Mouse (Mus musculus): ENCODE measurements around the gene Cdh4. TPM values are rescaled to one million over a fixed set of nuclear protein-coding genes. Genes with fewer than 3 reads are reported as not detected.

The Cdh4 gene
- polyA plus RNA-seq, 1 experiment from 2014 or later: 8.7 TPM

DNA sequence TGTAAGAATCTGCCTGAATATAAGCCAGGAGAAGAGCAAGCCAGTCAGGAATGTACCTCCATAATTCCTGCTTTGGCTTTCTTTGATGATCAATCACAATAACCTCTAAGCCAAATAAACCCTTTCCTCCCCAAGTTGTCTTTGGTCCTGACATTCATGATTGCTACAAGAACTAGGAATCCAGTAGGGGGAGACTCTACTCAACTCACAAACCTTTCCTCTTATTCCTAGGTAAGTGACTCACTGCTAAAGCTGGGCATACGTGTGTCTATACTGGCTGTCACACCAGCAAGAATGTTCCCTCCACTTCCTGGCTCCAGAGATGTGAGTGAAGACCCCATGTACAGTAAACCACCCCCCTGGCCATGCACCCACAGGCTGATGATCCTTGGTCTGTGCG lies 185.3 kb downstream of the Cdh4 start:
- WGBS: 81% methylated on average over 2 of the region's 2 CpGs
- Histone ChIP-seq H3K27me3 (ENCODE audit: insufficient read depth, poor library complexity, severe bottlenecking) (no peaks in the 10 kb centered on the region), H3K4me3 (no peak overlapping the region), H3K4me1 (replicated peaks) (peaks cover 18% of the 10 kb centered on the region), H3K36me3 (no peaks in the 10 kb centered on the region), H3K9me3 (no peaks in the 10 kb centered on the region), H3K27ac (no peak overlapping the region)
- no peak for DNase-seq (ENCODE audit: low spot score)

- no peak overlapping the region for H3K27ac ChIP-seq
- WGBS: 67% methylated on average over 10 of the region's 10 CpGs
- no peak for DNase-seq (ENCODE audit: low spot score)
Observed at GRCm38 (mm10) chr2:179630720-179631119, 188.5 kb downstream of the Cdh4 start.

GRCm38 (mm10) chr2:179640576-179641301 lies 198.5 kb downstream of the Cdh4 start:
- no peaks in the 10 kb centered on the region for H3K36me3 ChIP-seq
- H3K4me3 ChIP-seq: no peak overlapping the region
- H3K27me3 ChIP-seq (ENCODE audit: insufficient read depth, poor library complexity, severe bottlenecking): no peaks in the 10 kb centered on the region
- H3K27ac ChIP-seq: no peak overlapping the region
- DNase-seq (ENCODE audit: low spot score): no peak
- peaks cover 7% of the 10 kb centered on the region; the same call in 1 of the 2 replicates for H3K9me3 ChIP-seq
- WGBS: 91% methylated on average over 15 of the region's 15 CpGs
- peaks cover 13% of the 10 kb centered on the region for H3K4me1 ChIP-seq (replicated peaks)

More at GRCm38 (mm10) chr2:179630720-179631119, 188.5 kb downstream of the Cdh4 start:
- no peak overlapping the region for H3K4me3 ChIP-seq
- no peaks in the 10 kb centered on the region for H3K36me3 ChIP-seq
- peaks cover 7% of the 10 kb centered on the region for H3K4me1 ChIP-seq (replicated peaks)
- H3K9me3 ChIP-seq: no peaks in the 10 kb centered on the region
- no peaks in the 10 kb centered on the region for H3K27me3 ChIP-seq (ENCODE audit: insufficient read depth, poor library complexity, severe bottlenecking)

DNA sequence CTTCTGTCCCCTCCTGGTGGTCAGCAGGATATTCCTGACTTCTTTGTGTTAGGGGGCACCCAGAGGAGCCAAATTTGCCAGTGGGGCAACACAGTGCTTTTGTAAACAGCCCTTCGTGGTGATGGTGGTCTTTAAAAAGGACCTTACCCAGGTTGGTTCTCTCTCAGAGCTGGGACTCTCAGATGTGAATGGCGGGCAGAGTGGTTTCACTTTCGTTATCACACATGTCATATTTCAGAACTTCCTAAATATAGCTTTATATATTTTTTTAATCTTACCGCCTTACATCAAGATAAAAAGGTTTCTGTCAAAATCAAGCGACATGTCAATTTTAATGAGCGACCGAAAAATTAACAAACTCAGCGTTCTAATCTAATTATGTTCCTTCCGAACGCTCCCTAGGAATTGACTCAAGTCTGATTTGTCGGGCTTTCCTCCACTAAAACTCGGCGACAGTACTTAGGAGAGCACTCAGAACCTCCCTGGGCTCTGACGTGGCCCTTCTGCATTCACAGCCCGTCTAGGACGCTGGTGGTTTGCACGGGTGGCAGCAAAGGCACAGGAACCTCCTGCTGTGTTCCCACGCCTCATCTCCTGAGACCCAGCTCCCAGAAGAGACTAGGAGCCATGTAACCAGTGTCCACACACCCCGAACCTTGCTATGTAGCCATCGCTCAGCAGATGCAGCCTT lies 206.5 kb downstream of the Cdh4 start:
- WGBS: 81% methylated on average over 20 of the region's 20 CpGs

DNA sequence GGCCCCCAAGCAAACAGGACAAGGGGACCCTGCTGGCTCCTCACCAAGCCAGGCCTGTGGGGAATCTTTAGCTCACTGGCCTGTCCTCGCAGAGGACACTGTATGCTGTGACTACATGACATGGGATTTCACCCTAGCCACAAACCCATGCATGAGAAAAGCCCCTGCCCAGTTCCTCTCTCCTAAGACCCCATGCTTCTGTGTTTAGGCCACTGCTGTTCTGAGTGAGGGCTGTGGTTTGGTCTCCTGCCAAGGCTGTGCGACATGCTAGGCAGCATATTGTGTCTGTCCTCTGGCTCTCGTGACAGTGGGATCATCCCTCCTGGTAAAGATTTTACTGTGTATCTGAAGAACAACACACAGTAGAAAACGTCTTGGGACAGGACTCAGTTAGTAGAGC lies 207.1 kb downstream of the Cdh4 start:
- WGBS: 76% methylated on average over 4 of the region's 4 CpGs
- Histone ChIP-seq H3K27ac (no peak overlapping the region), H3K4me1 (replicated peaks) (peaks cover 18% of the 10 kb centered on the region; the same call in 1 of the 2 replicates)

More for the DNA sequence above, 206.5 kb downstream of the Cdh4 start:
- no peak for DNase-seq (ENCODE audit: low spot score)
- peaks cover 29% of the 10 kb centered on the region for H3K27me3 ChIP-seq (ENCODE audit: insufficient read depth, poor library complexity, severe bottlenecking)
- no peak overlapping the region for H3K4me3 ChIP-seq
- H3K36me3 ChIP-seq: no peaks in the 10 kb centered on the region
- no peak overlapping the region for H3K27ac ChIP-seq
- H3K4me1 ChIP-seq (replicated peaks): 0 out of 2 replicates have a peak, but pooled peaks cover 13% of the 10 kb centered on the region
- peaks cover 7% of the 10 kb centered on the region; the same call in 1 of the 2 replicates for H3K9me3 ChIP-seq

DNA sequence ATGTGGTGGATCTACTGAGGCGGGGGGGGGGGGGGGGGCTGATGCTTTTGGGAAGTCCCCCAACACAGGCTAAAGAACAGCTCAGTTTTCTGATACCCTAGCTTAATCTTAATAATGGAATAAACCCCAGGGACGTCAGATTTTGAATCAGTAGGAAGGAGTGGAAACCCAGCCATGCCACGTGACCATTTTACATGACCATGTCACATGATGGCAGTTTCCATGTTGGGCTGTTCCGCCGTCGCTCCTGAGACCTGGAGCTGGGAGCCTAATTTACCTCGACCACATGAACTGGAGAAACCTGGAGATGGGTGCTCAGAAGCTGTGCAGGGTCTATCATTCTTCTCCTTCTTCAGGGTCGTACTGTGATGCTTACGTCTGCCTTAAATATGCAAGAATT lies 207.9 kb downstream of the Cdh4 start:
- Histone ChIP-seq H3K4me1 (replicated peaks) (peaks cover 21% of the 10 kb centered on the region; the same call in 1 of the 2 replicates), H3K36me3 (no peaks in the 10 kb centered on the region), H3K27me3 (ENCODE audit: insufficient read depth, poor library complexity, severe bottlenecking) (peaks cover 38% of the 10 kb centered on the region), H3K27ac (no peak overlapping the region), H3K4me3 (no peak overlapping the region), H3K9me3 (no peaks in the 10 kb centered on the region)
- WGBS: 87% methylated on average over 9 of the region's 9 CpGs
- DNase-seq (ENCODE audit: low spot score): no peak

More for the DNA sequence above, 207.1 kb downstream of the Cdh4 start:
- no peak for DNase-seq (ENCODE audit: low spot score)
- H3K4me3 ChIP-seq: no peak overlapping the region
- no peaks in the 10 kb centered on the region for H3K36me3 ChIP-seq
- H3K27me3 ChIP-seq (ENCODE audit: insufficient read depth, poor library complexity, severe bottlenecking): peaks cover 35% of the 10 kb centered on the region
- H3K9me3 ChIP-seq: peaks cover 3% of the 10 kb centered on the region; the same call in 1 of the 2 replicates

DNA sequence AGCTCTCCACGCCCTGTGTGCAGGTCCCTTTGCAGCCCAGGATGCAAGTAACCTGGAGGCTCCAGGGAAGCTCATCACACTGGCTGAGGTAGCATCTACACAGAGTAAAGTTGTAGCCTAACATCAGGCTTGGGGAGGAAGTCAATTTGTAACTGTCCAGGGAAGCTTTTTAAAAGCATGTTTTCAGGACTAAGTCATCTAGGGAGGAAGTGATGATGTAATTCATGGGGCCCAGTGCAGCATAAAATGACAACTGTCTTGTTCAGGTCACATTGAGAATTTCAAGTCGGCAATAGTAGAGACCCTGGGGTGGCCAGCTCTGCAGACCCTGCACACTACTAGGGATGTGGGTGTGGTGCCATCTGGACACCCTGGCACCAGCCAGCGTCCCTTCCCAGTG lies 213.3 kb downstream of the Cdh4 start:
- Histone ChIP-seq H3K4me1 (replicated peaks) (peaks cover 10% of the 10 kb centered on the region; the same call in 1 of the 2 replicates), H3K9me3 (no peaks in the 10 kb centered on the region), H3K4me3 (no peak overlapping the region), H3K27ac (no peak overlapping the region), H3K27me3 (ENCODE audit: insufficient read depth, poor library complexity, severe bottlenecking) (peaks cover 81% of the 10 kb centered on the region), H3K36me3 (no peaks in the 10 kb centered on the region)
- WGBS: 91% methylated on average over 3 of the region's 3 CpGs
- DNase-seq (ENCODE audit: low spot score): no peak

DNA sequence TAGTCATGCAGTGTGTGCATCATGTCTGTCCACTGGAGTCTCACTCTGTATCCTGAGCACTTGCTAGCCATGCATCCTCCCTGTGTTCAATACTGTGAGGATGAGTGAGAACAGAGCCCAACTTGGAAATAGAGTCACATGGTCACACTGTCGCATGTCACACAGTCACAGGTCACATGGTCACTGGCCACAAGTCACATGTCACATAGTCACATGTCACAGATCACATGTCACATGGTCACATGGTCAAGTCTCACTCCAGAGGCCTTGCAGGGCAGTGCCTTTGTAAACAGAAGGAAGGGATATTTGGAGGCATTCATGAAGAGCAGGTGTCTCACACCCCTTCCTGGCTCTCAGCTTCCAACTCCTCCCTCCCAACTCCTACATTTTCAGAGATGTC lies 217.0 kb downstream of the Cdh4 start:
- H3K36me3 ChIP-seq: no peaks in the 10 kb centered on the region
- H3K4me3 ChIP-seq: no peak overlapping the region
- peaks cover 89% of the 10 kb centered on the region for H3K27me3 ChIP-seq (ENCODE audit: insufficient read depth, poor library complexity, severe bottlenecking)
- H3K4me1 ChIP-seq (replicated peaks): peaks cover 27% of the 10 kb centered on the region
- H3K27ac ChIP-seq: no peak overlapping the region
- DNase-seq (ENCODE audit: low spot score): no peak
- WGBS: 98% methylated on average over 1 of the region's 1 CpGs
- peaks cover 8% of the 10 kb centered on the region; the same call in 1 of the 2 replicates for H3K9me3 ChIP-seq

GRCm38 (mm10) chr2:179661998-179662714 lies 219.9 kb downstream of the Cdh4 start:
- no peak overlapping the region for H3K27ac ChIP-seq
- peak overlapping the region; percentile 33 for H3K4me3 ChIP-seq
- H3K27me3 ChIP-seq (ENCODE audit: insufficient read depth, poor library complexity, severe bottlenecking): peaks cover 94% of the 10 kb centered on the region
- peak; percentile 33 for DNase-seq (ENCODE audit: low spot score)
- peaks cover 30% of the 10 kb centered on the region for H3K4me1 ChIP-seq (replicated peaks)
- 4% methylated on average over 20 of the region's 20 CpGs for WGBS
- H3K36me3 ChIP-seq: no peaks in the 10 kb centered on the region
- H3K9me3 ChIP-seq: peaks cover 8% of the 10 kb centered on the region; the same call in 1 of the 2 replicates

DNA sequence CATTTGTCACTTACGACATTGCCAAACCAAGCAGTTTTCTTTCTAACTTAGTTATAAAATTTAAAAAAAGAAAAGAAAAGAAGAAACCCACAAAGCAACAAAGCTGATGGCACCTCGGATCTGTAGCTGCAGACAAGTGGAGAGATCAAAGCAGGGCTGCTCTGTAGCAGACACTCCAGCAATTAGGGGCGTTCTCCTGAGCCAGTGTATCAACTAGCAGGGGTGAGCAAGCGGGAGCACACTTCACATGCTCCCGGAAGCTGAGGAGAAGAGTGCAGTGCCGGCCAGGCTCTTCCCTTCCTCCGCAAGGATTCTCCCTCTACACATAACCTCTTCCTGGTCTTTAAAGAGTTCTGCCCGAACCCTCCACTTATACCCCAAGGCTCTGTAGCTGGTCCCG lies 220.5 kb downstream of the Cdh4 start:
- peaks cover 8% of the 10 kb centered on the region; the same call in 1 of the 2 replicates for H3K9me3 ChIP-seq
- H3K4me1 ChIP-seq (replicated peaks): peaks cover 30% of the 10 kb centered on the region
- peaks cover 94% of the 10 kb centered on the region for H3K27me3 ChIP-seq (ENCODE audit: insufficient read depth, poor library complexity, severe bottlenecking)
- H3K27ac ChIP-seq: no peak overlapping the region
- peak; percentile 23 for DNase-seq (ENCODE audit: low spot score)
- H3K36me3 ChIP-seq: no peaks in the 10 kb centered on the region
- peak overlapping the region; percentile 33; the same call in 1 of the 2 replicates for H3K4me3 ChIP-seq
- WGBS: 12% methylated on average over 9 of the region's 9 CpGs

GRCm38 (mm10) chr2:179663652-179664051 lies 221.4 kb downstream of the Cdh4 start:
- H3K4me1 ChIP-seq (replicated peaks): peaks cover 30% of the 10 kb centered on the region
- H3K27me3 ChIP-seq (ENCODE audit: insufficient read depth, poor library complexity, severe bottlenecking): peaks cover 95% of the 10 kb centered on the region
- DNase-seq (ENCODE audit: low spot score): no peak
- H3K36me3 ChIP-seq: no peaks in the 10 kb centered on the region
- no peak overlapping the region for H3K27ac ChIP-seq
- 41% methylated on average over 9 of the region's 9 CpGs for WGBS
- peaks cover 8% of the 10 kb centered on the region; the same call in 1 of the 2 replicates for H3K9me3 ChIP-seq
- H3K4me3 ChIP-seq: no peak overlapping the region

- WGBS: 81% methylated on average over 13 of the region's 13 CpGs
- no peaks in the 10 kb centered on the region for H3K36me3 ChIP-seq
- peaks cover 33% of the 10 kb centered on the region for H3K4me1 ChIP-seq (replicated peaks)
- H3K27me3 ChIP-seq (ENCODE audit: insufficient read depth, poor library complexity, severe bottlenecking): peaks cover 96% of the 10 kb centered on the region
- H3K9me3 ChIP-seq: peaks cover 8% of the 10 kb centered on the region; the same call in 1 of the 2 replicates
- DNase-seq (ENCODE audit: low spot score): no peak
- no peak overlapping the region for H3K27ac ChIP-seq
- H3K4me3 ChIP-seq: no peak overlapping the region
Observed at GRCm38 (mm10) chr2:179664171-179664608, 222.0 kb downstream of the Cdh4 start.

Measured in hindbrain, embryonic 10.5 days (tissue).